Mouse (Mus musculus): ENCODE data around the gene Fis1. TPM values are rescaled to one million over a fixed set of nuclear protein-coding genes. Genes with fewer than 3 reads are reported as not detected.

The Fis1 gene
- polyA plus RNA-seq, 1 experiment, result 283 TPM

- TF ChIP-seq POLR2A (IDR thresholded peaks at IDR 0.05; ENCODE audit: insufficient read length, low read depth), result no peak
- peak in 1 of 3 experiments; percentile 3 for TF ChIP-seq MYOD1 (IDR thresholded peaks at IDR 0.05; ENCODE audit: control insufficient read depth in 1 of 3, insufficient read length in 2 of 3, low read depth in 2 of 3)
- no peak for TF ChIP-seq TCF12 (IDR thresholded peaks at IDR 0.05; ENCODE audit: insufficient read depth, poor library complexity, severe bottlenecking)
- peak in 1 of 3 experiments; percentile 3 for TF ChIP-seq MYOG (IDR thresholded peaks at IDR 0.05; ENCODE audit: control insufficient read depth in 1 of 3, insufficient read depth in 1 of 3, insufficient read length in 2 of 3, low read depth in 2 of 3)
- no peaks in the 10 kb centered on the region for H3K79me2 ChIP-seq (ENCODE audit: control insufficient read depth, insufficient read depth)
- no peaks in the 10 kb centered on the region for H3K36me3 ChIP-seq (ENCODE audit: control insufficient read depth, insufficient read depth)
- H3ac ChIP-seq (ENCODE audit: control insufficient read depth, insufficient read length), result no peak overlapping the region
- no peak overlapping the region for H3K4me2 ChIP-seq (ENCODE audit: low read depth)
- no peak overlapping the region for H3K4me3 ChIP-seq
- H3K27me3 ChIP-seq (ENCODE audit: control insufficient read depth, insufficient read depth, insufficient read length), result no peaks in the 10 kb centered on the region
Measured at GRCm38 (mm10) chr5:136967592-136967991, 14.5 kb downstream of the Fis1 start.

GRCm38 (mm10) chr5:136970703-136971102, 17.6 kb downstream of the Fis1 start:
- Histone ChIP-seq H3K36me3 (ENCODE audit: control insufficient read depth, insufficient read depth) (no peaks in the 10 kb centered on the region), H3K4me3 (no peak overlapping the region), H3K4me2 (ENCODE audit: low read depth) (no peak overlapping the region), H3K79me2 (ENCODE audit: control insufficient read depth, insufficient read depth) (no peaks in the 10 kb centered on the region), H3ac (ENCODE audit: control insufficient read depth, insufficient read length) (no peak overlapping the region), H3K27me3 (ENCODE audit: control insufficient read depth, insufficient read depth, insufficient read length) (no peaks in the 10 kb centered on the region)
- TF ChIP-seq CEBPB (IDR thresholded peaks at IDR 0.05; ENCODE audit: insufficient read depth, poor library complexity, severe bottlenecking) (no peak), MAX (IDR thresholded peaks at IDR 0.05; ENCODE audit: low read depth) (no peak), TCF12 (IDR thresholded peaks at IDR 0.05; ENCODE audit: insufficient read depth, poor library complexity, severe bottlenecking) (no peak), MYOG (IDR thresholded peaks at IDR 0.05; ENCODE audit: control insufficient read depth in 1 of 3, insufficient read depth in 1 of 3, insufficient read length in 2 of 3, low read depth in 2 of 3) (no peak), POLR2A (IDR thresholded peaks at IDR 0.05; ENCODE audit: insufficient read length, low read depth) (no peak)

GRCm38 (mm10) chr5:136973670-136974069, 20.6 kb downstream of the Fis1 start:
- no peak overlapping the region for H3K4me3 ChIP-seq

GRCm38 (mm10) chr5:136977769-136978168, 24.7 kb downstream of the Fis1 start:
- Histone ChIP-seq H3K79me2 (ENCODE audit: control insufficient read depth, insufficient read depth) (no peaks in the 10 kb centered on the region), H3ac (ENCODE audit: control insufficient read depth, insufficient read length) (no peak overlapping the region), H3K4me3 (no peak overlapping the region), H3K27me3 (ENCODE audit: control insufficient read depth, insufficient read depth, insufficient read length) (no peaks in the 10 kb centered on the region), H3K36me3 (ENCODE audit: control insufficient read depth, insufficient read depth) (peaks cover 7% of the 10 kb centered on the region), H3K4me2 (ENCODE audit: low read depth) (no peak overlapping the region)
- TF ChIP-seq E2F4 (IDR thresholded peaks at IDR 0.05; ENCODE audit: insufficient read depth) (no peak), TCF12 (IDR thresholded peaks at IDR 0.05; ENCODE audit: insufficient read depth, poor library complexity, severe bottlenecking) (no peak), SRF (IDR thresholded peaks at IDR 0.05; ENCODE audit: control insufficient read depth, insufficient read length, low read depth) (no peak), TCF3 (IDR thresholded peaks at IDR 0.05; ENCODE audit: insufficient read length, low read depth) (no peak), POLR2AphosphoS2 (IDR thresholded peaks at IDR 0.05; ENCODE audit: insufficient read length, low read depth) (no peak), MYOG (IDR thresholded peaks at IDR 0.05; ENCODE audit: control insufficient read depth in 1 of 3, insufficient read depth in 1 of 3, insufficient read length in 2 of 3, low read depth in 2 of 3) (no peak)

More at GRCm38 (mm10) chr5:136973670-136974069, 20.6 kb downstream of the Fis1 start:
- Histone ChIP-seq H3K79me2 (ENCODE audit: control insufficient read depth, insufficient read depth) (no peaks in the 10 kb centered on the region), H3K27me3 (ENCODE audit: control insufficient read depth, insufficient read depth, insufficient read length) (no peaks in the 10 kb centered on the region), H3ac (ENCODE audit: control insufficient read depth, insufficient read length) (no peak overlapping the region), H3K4me2 (ENCODE audit: low read depth) (no peak overlapping the region), H3K36me3 (ENCODE audit: control insufficient read depth, insufficient read depth) (no peaks in the 10 kb centered on the region)
- TF ChIP-seq POLR2A (IDR thresholded peaks at IDR 0.05; ENCODE audit: insufficient read length, low read depth), result no peak
- no peak for TF ChIP-seq USF1 (IDR thresholded peaks at IDR 0.05; ENCODE audit: low read depth)
- no peak for TF ChIP-seq TCF3 (IDR thresholded peaks at IDR 0.05; ENCODE audit: insufficient read length, low read depth)
- no peak for TF ChIP-seq E2F4 (IDR thresholded peaks at IDR 0.05; ENCODE audit: insufficient read depth)
- no peak for TF ChIP-seq REST (IDR thresholded peaks at IDR 0.05; ENCODE audit: insufficient read depth, insufficient read length)
- TF ChIP-seq SRF (IDR thresholded peaks at IDR 0.05; ENCODE audit: control insufficient read depth, insufficient read length, low read depth), result no peak
- TF ChIP-seq CEBPB (IDR thresholded peaks at IDR 0.05; ENCODE audit: insufficient read depth, poor library complexity, severe bottlenecking), result no peak
- TF ChIP-seq MYOD1 (IDR thresholded peaks at IDR 0.05; ENCODE audit: control insufficient read depth in 1 of 3, insufficient read length in 2 of 3, low read depth in 2 of 3), result no peak
- no peak for TF ChIP-seq MYOG (IDR thresholded peaks at IDR 0.05; ENCODE audit: control insufficient read depth in 1 of 3, insufficient read depth in 1 of 3, insufficient read length in 2 of 3, low read depth in 2 of 3)
- no peak for TF ChIP-seq POLR2AphosphoS2 (IDR thresholded peaks at IDR 0.05; ENCODE audit: insufficient read length, low read depth)

- Histone ChIP-seq H3ac (ENCODE audit: control insufficient read depth, insufficient read length) (no peak overlapping the region), H3K4me2 (ENCODE audit: low read depth) (no peak overlapping the region), H3K4me3 (no peak overlapping the region), H3K79me2 (ENCODE audit: control insufficient read depth, insufficient read depth) (no peaks in the 10 kb centered on the region), H3K36me3 (ENCODE audit: control insufficient read depth, insufficient read depth) (peaks cover 7% of the 10 kb centered on the region), H3K27me3 (ENCODE audit: control insufficient read depth, insufficient read depth, insufficient read length) (no peaks in the 10 kb centered on the region)
- TF ChIP-seq MYOD1 (IDR thresholded peaks at IDR 0.05; ENCODE audit: control insufficient read depth in 1 of 3, insufficient read length in 2 of 3, low read depth in 2 of 3), result no peak
- no peak for TF ChIP-seq REST (IDR thresholded peaks at IDR 0.05; ENCODE audit: insufficient read depth, insufficient read length)
- TF ChIP-seq CEBPB (IDR thresholded peaks at IDR 0.05; ENCODE audit: insufficient read depth, poor library complexity, severe bottlenecking), result no peak
- TF ChIP-seq E2F4 (IDR thresholded peaks at IDR 0.05; ENCODE audit: insufficient read depth), result no peak
Measured at GRCm38 (mm10) chr5:136979762-136980161, 26.7 kb downstream of the Fis1 start.
